ENCODE assay signal across 22 mouse cellular contexts in the genomic region with DNA sequence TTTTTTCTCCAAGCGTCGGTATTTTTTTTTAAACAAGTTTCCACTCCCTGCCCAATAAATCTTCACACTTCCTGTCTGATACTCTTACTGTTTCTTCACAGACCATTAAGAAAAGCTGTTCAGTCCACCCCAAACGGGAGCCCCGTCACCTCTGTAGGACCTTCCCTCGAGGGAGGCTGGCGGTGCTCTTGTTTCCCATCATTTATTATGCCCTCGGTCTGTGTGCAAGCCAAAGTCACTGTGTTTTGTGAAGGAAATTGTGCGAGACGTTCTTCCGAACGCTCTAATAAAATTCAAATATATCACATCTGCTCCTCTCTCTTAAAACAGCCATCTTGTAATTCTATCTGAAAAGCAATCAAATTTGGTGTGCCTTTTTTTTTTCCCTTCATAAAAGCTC.
DNase-seq lines count a peak whose midpoint lies in the region; ATAC-seq and TF ChIP-seq lines count a peak whose summit lies in the region.
"Had no signal": no experiment of that assay in that cellular context is flagged by ENCODE, and none has a peak within 500 bp of the region (broad histone marks: within the 10 kb centered on the region; RNA-seq: fewer than 3 reads in every experiment).

No protein-coding gene starts in this region.

- no peak overlapping the region for H3K4me3 ChIP-seq in intestine, embryonic 14.5 days (ENCODE audit: low read depth, low read length)
- H3K4me3 ChIP-seq in intestine, postnatal 0 days (ENCODE audit: low read depth, low read length) = no peak overlapping the region
- no peak overlapping the region for H3K4me3 ChIP-seq in limb, embryonic 12.5 days (replicated peaks)
- H3K4me3 ChIP-seq in neural tube, embryonic 14.5 days (ENCODE audit: low read depth, low read length) = no peak overlapping the region
- H3K4me3 ChIP-seq: embryonic facial prominence, embryonic 12.5 days; erythroblast, embryonic 14.5 days; heart, adult 2 months; lung, embryonic 15.5 days; midbrain, embryonic 12.5 days had no signal

- 22% methylated on average over 11 of the region's 11 CpGs for WGBS in intestine, embryonic 14.5 days
- WGBS in intestine, postnatal 0 days = 52% methylated on average over 11 of the region's 11 CpGs
- 23% methylated on average over 11 of the region's 11 CpGs for WGBS in limb, embryonic 12.5 days
- WGBS in neural tube, embryonic 14.5 days = 17% methylated on average over 11 of the region's 11 CpGs

- no peak for DNase-seq in intestine, embryonic 14.5 days (ENCODE audit: low spot score)
- DNase-seq in kidney, postnatal 4 days = peak; percentile 34 to 49
- DNase-seq in kidney, adult 18-20 months = no peak
- DNase-seq in lung, postnatal 25 days (ENCODE audit: low spot score) = no peak
- DNase-seq: cerebellum, adult 18-20 months; cerebellum, postnatal 25 days; gastrocnemius, postnatal 14 days; heart, adult 2 months; heart, postnatal 4 days; layer of hippocampus, postnatal 36 days; right cerebral cortex, postnatal 25 days; thymus, postnatal 36 days had no signal

- no peak overlapping the region for H3K9ac ChIP-seq in intestine, embryonic 14.5 days (ENCODE audit: low read length)
- H3K9ac ChIP-seq in intestine, postnatal 0 days (ENCODE audit: low read depth, low read length) = no peak overlapping the region
- no peak overlapping the region for H3K9ac ChIP-seq in limb, embryonic 12.5 days (replicated peaks)
- H3K9ac ChIP-seq in neural tube, embryonic 14.5 days (replicated peaks; ENCODE audit: low read depth, low read length) = no peak overlapping the region
- H3K9ac ChIP-seq: embryonic facial prominence, embryonic 12.5 days; liver, embryonic 14.5 days; lung, embryonic 15.5 days; midbrain, embryonic 12.5 days had no signal

- no peak for TF ChIP-seq CTCF in intestine, postnatal 0 days (IDR thresholded peaks at IDR 0.05; ENCODE audit: low read depth)

- ATAC-seq in intestine, embryonic 14.5 days (replicated peaks; ENCODE audit: low FRiP score, low TSS enrichment, low read depth) = no peak
- ATAC-seq in intestine, postnatal 0 days = no peak
- ATAC-seq in limb, embryonic 12.5 days (ENCODE audit: insufficient number of reproducible peaks, insufficient read depth, low FRiP score, low TSS enrichment, low read depth) = no peak
- ATAC-seq in neural tube, embryonic 14.5 days (ENCODE audit: low read depth) = 0 out of 2 replicates have a peak, but pooled peaks have one; percentile 21
- ATAC-seq: forebrain, embryonic 14.5 days; hindbrain, embryonic 16.5 days had no signal

- H3K27ac ChIP-seq in intestine, embryonic 14.5 days (ENCODE audit: low read depth) = no peak overlapping the region
- H3K27ac ChIP-seq in intestine, postnatal 0 days (ENCODE audit: low read depth, low read length) = no peak overlapping the region
- no peak overlapping the region for H3K27ac ChIP-seq in limb, embryonic 12.5 days
- no peak overlapping the region for H3K27ac ChIP-seq in neural tube, embryonic 14.5 days (ENCODE audit: low read depth, low read length)
- H3K27ac ChIP-seq: embryonic facial prominence, embryonic 12.5 days; heart, adult 2 months; liver, embryonic 14.5 days; lung, embryonic 15.5 days; midbrain, embryonic 12.5 days had no signal

- H3K36me3 ChIP-seq in intestine, embryonic 14.5 days (ENCODE audit: control insufficient read depth, insufficient read depth, low read length) = no peaks in the 10 kb centered on the region
- H3K36me3 ChIP-seq in intestine, postnatal 0 days (ENCODE audit: control insufficient read depth, insufficient read depth) = no peaks in the 10 kb centered on the region
- no peaks in the 10 kb centered on the region for H3K36me3 ChIP-seq in limb, embryonic 12.5 days
- no peaks in the 10 kb centered on the region for H3K36me3 ChIP-seq in neural tube, embryonic 14.5 days (ENCODE audit: control insufficient read depth, insufficient read depth, low read length)
- H3K36me3 ChIP-seq: embryonic facial prominence, embryonic 12.5 days; lung, embryonic 15.5 days; midbrain, embryonic 12.5 days had no signal

- H3K27me3 ChIP-seq in intestine, embryonic 14.5 days (replicated peaks; ENCODE audit: control insufficient read depth, insufficient read depth, low read length) = no peaks in the 10 kb centered on the region
- 0 out of 2 replicates have a peak, but pooled peaks cover 2% of the 10 kb centered on the region for H3K27me3 ChIP-seq in intestine, postnatal 0 days (replicated peaks; ENCODE audit: control insufficient read depth, insufficient read depth, low read length)
- H3K27me3 ChIP-seq in limb, embryonic 12.5 days = no peaks in the 10 kb centered on the region; the same call in 1 of the 2 replicates
- no peaks in the 10 kb centered on the region for H3K27me3 ChIP-seq in neural tube, embryonic 14.5 days (ENCODE audit: control insufficient read depth, insufficient read depth, low read length)
- H3K27me3 ChIP-seq: embryonic facial prominence, embryonic 12.5 days; lung, embryonic 15.5 days; midbrain, embryonic 12.5 days had no signal

- H3K9me3 ChIP-seq in intestine, embryonic 14.5 days (ENCODE audit: control insufficient read depth, low read length) = no peaks in the 10 kb centered on the region
- no peaks in the 10 kb centered on the region for H3K9me3 ChIP-seq in intestine, postnatal 0 days (ENCODE audit: control insufficient read depth)
- H3K9me3 ChIP-seq in limb, embryonic 12.5 days = no peaks in the 10 kb centered on the region
- H3K9me3 ChIP-seq in neural tube, embryonic 14.5 days (ENCODE audit: control insufficient read depth, low read length) = no peaks in the 10 kb centered on the region
- H3K9me3 ChIP-seq: embryonic facial prominence, embryonic 12.5 days; lung, embryonic 15.5 days; midbrain, embryonic 12.5 days had no signal

- H3K4me1 ChIP-seq in intestine, embryonic 14.5 days (replicated peaks; ENCODE audit: control insufficient read depth, insufficient read depth, low read length) = no peaks in the 10 kb centered on the region
- no peaks in the 10 kb centered on the region for H3K4me1 ChIP-seq in intestine, postnatal 0 days (replicated peaks; ENCODE audit: control insufficient read depth, insufficient read depth, low read length)
- peaks cover 14% of the 10 kb centered on the region for H3K4me1 ChIP-seq in limb, embryonic 12.5 days (replicated peaks)
- no peaks in the 10 kb centered on the region for H3K4me1 ChIP-seq in neural tube, embryonic 14.5 days (ENCODE audit: control insufficient read depth, insufficient read depth, low read length)
- H3K4me1 ChIP-seq: embryonic facial prominence, embryonic 12.5 days; lung, embryonic 15.5 days; midbrain, embryonic 12.5 days had no signal

- H3K4me2 ChIP-seq in intestine, embryonic 14.5 days (ENCODE audit: low read length) = peak overlapping the region; percentile 5; the same call in 1 of the 2 replicates
- no peak overlapping the region for H3K4me2 ChIP-seq in intestine, postnatal 0 days (replicated peaks; ENCODE audit: low read depth)
- peak overlapping the region; percentile 41 for H3K4me2 ChIP-seq in limb, embryonic 12.5 days
- H3K4me2 ChIP-seq in neural tube, embryonic 14.5 days (ENCODE audit: low read depth, low read length) = no peak overlapping the region
- H3K4me2 ChIP-seq: embryonic facial prominence, embryonic 12.5 days; lung, embryonic 15.5 days; midbrain, embryonic 12.5 days had no signal

Comparison
In these comparisons a context has a peak if more than half of its experiments do, and no peak if none do; other contexts are left out.
1. DNase-seq: peak in kidney, postnatal 4 days (2 of 2); none in intestine, embryonic 14.5 days (single experiment), kidney, adult 18-20 months (single experiment) and lung, postnatal 25 days (single experiment).
2. H3K4me2 ChIP-seq: peak in intestine, embryonic 14.5 days (single experiment) and limb, embryonic 12.5 days (single experiment); none in intestine, postnatal 0 days (single experiment) and neural tube, embryonic 14.5 days (single experiment).